14 mouse cellular contexts compared by ENCODE assay signal in the genomic region with DNA sequence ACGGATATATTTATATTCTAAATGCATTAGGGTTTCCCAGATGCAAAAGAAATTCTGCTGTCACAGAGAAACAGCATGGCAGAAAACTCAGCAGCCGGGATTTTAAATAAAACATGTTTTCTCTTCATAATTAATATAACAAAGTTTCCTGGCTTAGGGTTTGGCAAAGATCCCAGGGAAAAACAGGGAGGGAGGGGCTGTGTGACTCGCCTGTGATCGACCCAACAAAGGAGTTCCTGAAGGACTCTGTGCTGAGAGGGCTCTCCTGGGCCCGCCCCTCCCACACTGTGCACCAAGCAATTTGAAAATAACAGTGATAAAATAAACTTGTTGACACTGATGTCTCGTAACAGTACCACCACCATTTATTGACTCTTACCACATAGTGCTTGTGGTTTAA. TPM values are rescaled to one million over a fixed set of nuclear protein-coding genes. Genes with fewer than 3 reads are reported as not detected.
A peak's percentile ranks its signal among the peaks of the same experiment; 100 is the strongest.
DNase-seq lines count a peak whose midpoint lies in the region; ATAC-seq and TF ChIP-seq lines count a peak whose summit lies in the region.
"Had no signal": no experiment of that assay in that cellular context is flagged by ENCODE, and none has a peak within 500 bp of the region (broad histone marks: within the 10 kb centered on the region; RNA-seq: fewer than 3 reads in every experiment).

No protein-coding gene starts in this region.

- no peak for TF ChIP-seq EP300 in lung, postnatal 0 days (IDR thresholded peaks at IDR 0.05)

- H3K27me3 ChIP-seq in intestine, embryonic 15.5 days (replicated peaks) = no peaks in the 10 kb centered on the region
- no peaks in the 10 kb centered on the region for H3K27me3 ChIP-seq in intestine, postnatal 0 days (replicated peaks; ENCODE audit: control insufficient read depth, insufficient read depth, low read length)
- H3K27me3 ChIP-seq in lung, postnatal 0 days (replicated peaks; ENCODE audit: insufficient read depth, low read length) = no peaks in the 10 kb centered on the region
- H3K27me3 ChIP-seq: liver, embryonic 13.5 days had no signal

- H3K9ac ChIP-seq in intestine, embryonic 15.5 days = no peak overlapping the region
- no peak overlapping the region for H3K9ac ChIP-seq in intestine, postnatal 0 days (ENCODE audit: low read depth, low read length)
- H3K9ac ChIP-seq in lung, postnatal 0 days (replicated peaks; ENCODE audit: low read depth) = no peak overlapping the region
- H3K9ac ChIP-seq: liver, embryonic 13.5 days had no signal

- DNase-seq in cerebellum, postnatal 10 days = peak; percentile 23 to 35
- no peak for DNase-seq in cerebellum, adult 9-11 months
- peak; percentile 28 for DNase-seq in lung, postnatal 0 days (ENCODE audit: low spot score)
- DNase-seq in lung, postnatal 14 days = no peak
- peak; percentile 26 to 54 for DNase-seq in kidney, postnatal 36 days
- DNase-seq: B cell, adult 2 months; embryo, embryonic 11 days; liver, embryonic 13.5 days; right cerebral cortex, adult 18-20 months had no signal

- no peak overlapping the region for H3K4me3 ChIP-seq in intestine, embryonic 15.5 days (replicated peaks)
- no peak overlapping the region for H3K4me3 ChIP-seq in intestine, postnatal 0 days (ENCODE audit: low read depth, low read length)
- H3K4me3 ChIP-seq in lung, postnatal 0 days (ENCODE audit: low read depth, low read length) = no peak overlapping the region
- H3K4me3 ChIP-seq: liver, embryonic 13.5 days; myocyte had no signal

- ATAC-seq in intestine, embryonic 15.5 days = 0 out of 2 replicates have a peak, but pooled peaks have one; percentile 48
- ATAC-seq in intestine, postnatal 0 days = no peak
- 0 out of 2 replicates have a peak, but pooled peaks have one; percentile 46 for ATAC-seq in lung, postnatal 0 days
- ATAC-seq in monocyte, adult 5-6 weeks (replicated peaks; ENCODE audit: insufficient number of reproducible peaks, low FRiP score, low TSS enrichment, poor library complexity, severe bottlenecking) = no peak

- no peak for TF ChIP-seq CTCF in intestine, postnatal 0 days (IDR thresholded peaks at IDR 0.05; ENCODE audit: low read depth)
- TF ChIP-seq CTCF in lung, postnatal 0 days (IDR thresholded peaks at IDR 0.05) = no peak

- WGBS in intestine, embryonic 15.5 days = 30% methylated on average over 6 of the region's 6 CpGs
- 27% methylated on average over 6 of the region's 6 CpGs for WGBS in intestine, postnatal 0 days
- 21% methylated on average over 6 of the region's 6 CpGs for WGBS in lung, postnatal 0 days

- H3K36me3 ChIP-seq in intestine, embryonic 15.5 days = no peaks in the 10 kb centered on the region
- H3K36me3 ChIP-seq in intestine, postnatal 0 days (ENCODE audit: control insufficient read depth, insufficient read depth) = no peaks in the 10 kb centered on the region
- H3K36me3 ChIP-seq in lung, postnatal 0 days (ENCODE audit: insufficient read depth, low read length) = no peaks in the 10 kb centered on the region
- H3K36me3 ChIP-seq: liver, embryonic 13.5 days had no signal

- H3K27ac ChIP-seq in intestine, embryonic 15.5 days = no peak overlapping the region
- H3K27ac ChIP-seq in intestine, postnatal 0 days (ENCODE audit: low read depth, low read length) = no peak overlapping the region
- no peak overlapping the region for H3K27ac ChIP-seq in lung, postnatal 0 days (ENCODE audit: low read length)
- H3K27ac ChIP-seq: liver, embryonic 13.5 days had no signal

- H3K4me2 ChIP-seq in intestine, embryonic 15.5 days (replicated peaks) = no peak overlapping the region
- no peak overlapping the region for H3K4me2 ChIP-seq in intestine, postnatal 0 days (replicated peaks; ENCODE audit: low read depth)
- no peak overlapping the region for H3K4me2 ChIP-seq in lung, postnatal 0 days (replicated peaks; ENCODE audit: low read depth, low read length)
- H3K4me2 ChIP-seq: liver, embryonic 13.5 days had no signal

- H3K9me3 ChIP-seq in intestine, embryonic 15.5 days = no peaks in the 10 kb centered on the region
- no peaks in the 10 kb centered on the region for H3K9me3 ChIP-seq in intestine, postnatal 0 days (ENCODE audit: control insufficient read depth)
- H3K9me3 ChIP-seq in lung, postnatal 0 days (ENCODE audit: low read length) = no peaks in the 10 kb centered on the region
- H3K9me3 ChIP-seq: liver, embryonic 13.5 days had no signal

- H3K4me1 ChIP-seq in intestine, embryonic 15.5 days (replicated peaks) = peaks cover 9% of the 10 kb centered on the region
- H3K4me1 ChIP-seq in intestine, postnatal 0 days (replicated peaks; ENCODE audit: control insufficient read depth, insufficient read depth, low read length) = no peaks in the 10 kb centered on the region
- no peaks in the 10 kb centered on the region; the same call in 1 of the 2 replicates for H3K4me1 ChIP-seq in lung, postnatal 0 days (ENCODE audit: insufficient read depth, low read depth, low read length)

RNA-seq across cellular contexts. Expression of a gene that starts 5.0 kb away (rescaled TPM):
- 15.2 and 19.6 TPM in 2 replicates for polyA plus RNA-seq in intestine, embryonic 15.5 days (2015; fragmentation: Nextera tagmentation; extraction: Ambion mirVana)
- polyA plus RNA-seq in intestine, postnatal 0 days (2015; fragmentation: Nextera tagmentation; extraction: Ambion mirVana) = 1.1 and 1.5 TPM in 2 replicates
- 0.18 TPM in 1 of 2 replicates, not detected in the other for polyA plus RNA-seq in lung, postnatal 0 days (2015; fragmentation: Nextera tagmentation; extraction: Ambion mirVana)
- not detected in 3 replicates for total RNA-seq in monocyte, adult 5-6 weeks (2017)
- total RNA-seq: layer of hippocampus, adult 18-20 months had no signal

Comparison
In these comparisons a context has a peak if more than half of its experiments do, and no peak if none do; other contexts are left out.
1. DNase-seq: peak in cerebellum, postnatal 10 days (2 of 2), lung, postnatal 0 days (single experiment) and kidney, postnatal 36 days (2 of 2); none in cerebellum, adult 9-11 months (single experiment) and lung, postnatal 14 days (single experiment).
2. ATAC-seq: peak in intestine, embryonic 15.5 days (single experiment) and lung, postnatal 0 days (single experiment); none in intestine, postnatal 0 days (single experiment) and monocyte, adult 5-6 weeks (single experiment).